Mouse (Mus musculus): ENCODE data around the gene C1qtnf7.

GRCm38 (mm10) chr5:43539871-43540270 is 24.5 kb downstream of the C1qtnf7 start:
- TF ChIP-seq POLR2A (IDR thresholded peaks at IDR 0.05; ENCODE audit: borderline replicate concordance, low read depth, low read length) (no peak), CTCF (IDR thresholded peaks at IDR 0.05; ENCODE audit: low read depth, low read length) (no peak)

All from bone marrow macrophage, adult 2 months (primary cell).